Mouse (Mus musculus): ENCODE measurements around the gene Palm3. TPM values are rescaled to one million over a fixed set of nuclear protein-coding genes. Genes with fewer than 3 reads are reported as not detected.

Palm3 gene
- polyA plus RNA-seq, 1 experiment from 2014 or later = 1.2 TPM

DNA sequence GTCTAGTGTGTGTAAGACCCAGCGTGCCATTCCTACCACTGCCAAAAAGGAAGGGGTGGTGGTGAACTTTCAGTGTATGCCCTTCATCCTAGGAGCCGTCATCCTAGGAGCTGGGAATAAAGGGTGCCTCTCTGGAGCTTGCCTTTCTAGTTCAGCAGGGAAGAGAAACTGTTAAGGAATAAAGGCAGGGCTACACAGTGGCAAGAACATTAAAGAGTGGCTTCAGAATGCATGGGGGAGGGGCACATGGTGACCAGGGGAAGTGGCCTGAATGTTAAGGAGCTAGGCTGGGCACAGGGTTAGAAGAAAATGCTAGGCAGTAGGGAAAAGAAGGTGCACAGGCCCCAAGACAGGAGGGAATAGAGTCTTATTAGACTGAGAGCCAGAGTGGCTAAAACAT, 48.5 kb downstream of the Palm3 start:
- ATAC-seq (replicated peaks; ENCODE audit: low FRiP score) (no peak), DNase-seq (ENCODE audit: low spot score) (no peak)
- no peak overlapping the region for H3K4me3 ChIP-seq (ENCODE audit: low read depth, low read length)
- no peak overlapping the region for H3K27ac ChIP-seq (ENCODE audit: low read depth, low read length)
- no peaks in the 10 kb centered on the region for H3K36me3 ChIP-seq (ENCODE audit: control insufficient read depth, insufficient read depth, low read length)
- 72% methylated on average over 2 of the region's 2 CpGs for WGBS
- H3K4me1 ChIP-seq (replicated peaks; ENCODE audit: control insufficient read depth, insufficient read depth, low read length) = peaks cover 22% of the 10 kb centered on the region
- no peak overlapping the region for H3K9ac ChIP-seq (ENCODE audit: low read depth, low read length)
- no peaks in the 10 kb centered on the region for H3K9me3 ChIP-seq (ENCODE audit: control insufficient read depth, low read length)
- H3K4me2 ChIP-seq = no peak overlapping the region
- H3K27me3 ChIP-seq (replicated peaks; ENCODE audit: control insufficient read depth, insufficient read depth, low read length) = no peaks in the 10 kb centered on the region

- Histone ChIP-seq H3K4me3 (ENCODE audit: low read depth, low read length) (no peak overlapping the region), H3K27ac (ENCODE audit: low read depth, low read length) (no peak overlapping the region), H3K27me3 (replicated peaks; ENCODE audit: control insufficient read depth, insufficient read depth, low read length) (no peaks in the 10 kb centered on the region), H3K9ac (ENCODE audit: low read depth, low read length) (no peak overlapping the region), H3K4me2 (no peak overlapping the region), H3K9me3 (ENCODE audit: control insufficient read depth, low read length) (no peaks in the 10 kb centered on the region), H3K36me3 (ENCODE audit: control insufficient read depth, insufficient read depth, low read length) (no peaks in the 10 kb centered on the region), H3K4me1 (replicated peaks; ENCODE audit: control insufficient read depth, insufficient read depth, low read length) (peaks cover 20% of the 10 kb centered on the region)
- DNase-seq (ENCODE audit: low spot score) (no peak), ATAC-seq (replicated peaks; ENCODE audit: low FRiP score) (no peak)
- 68% methylated on average over 5 of the region's 5 CpGs for WGBS
Measured at GRCm38 (mm10) chr8:84070241-84070640, 49.0 kb downstream of the Palm3 start.

DNA sequence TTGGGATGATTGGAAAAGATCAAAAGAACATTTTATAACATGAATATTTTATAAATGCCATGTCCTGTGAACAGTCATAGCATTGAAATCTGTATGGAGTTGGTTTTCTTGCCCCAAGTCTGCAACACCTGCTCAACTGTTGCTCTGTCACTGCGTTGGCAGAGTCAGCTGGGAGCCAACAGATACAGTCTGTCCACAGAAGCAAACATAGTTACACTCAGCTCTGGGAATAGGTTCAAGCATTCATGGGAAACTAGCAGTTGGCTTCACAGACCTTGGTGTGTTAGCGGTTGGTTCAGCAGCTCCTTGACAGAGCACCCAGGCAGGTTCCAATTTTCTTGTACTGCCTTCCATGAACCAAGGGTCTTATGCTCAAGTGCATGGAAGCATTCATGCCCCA, 49.4 kb downstream of the Palm3 start:
- DNase-seq (ENCODE audit: low spot score) = no peak
- Histone ChIP-seq H3K9me3 (ENCODE audit: control insufficient read depth, low read length) (no peaks in the 10 kb centered on the region), H3K4me3 (ENCODE audit: low read depth, low read length) (no peak overlapping the region), H3K9ac (ENCODE audit: low read depth, low read length) (no peak overlapping the region), H3K36me3 (ENCODE audit: control insufficient read depth, insufficient read depth, low read length) (no peaks in the 10 kb centered on the region), H3K4me1 (replicated peaks; ENCODE audit: control insufficient read depth, insufficient read depth, low read length) (peaks cover 20% of the 10 kb centered on the region), H3K27me3 (replicated peaks; ENCODE audit: control insufficient read depth, insufficient read depth, low read length) (no peaks in the 10 kb centered on the region), H3K27ac (ENCODE audit: low read depth, low read length) (no peak overlapping the region), H3K4me2 (no peak overlapping the region)
- ATAC-seq (replicated peaks; ENCODE audit: low FRiP score) = no peak
- WGBS = 85% methylated on average over 2 of the region's 2 CpGs

GRCm38 (mm10) chr8:84071921-84072320, 50.6 kb downstream of the Palm3 start:
- Histone ChIP-seq H3K36me3 (ENCODE audit: control insufficient read depth, insufficient read depth, low read length) (no peaks in the 10 kb centered on the region), H3K9me3 (ENCODE audit: control insufficient read depth, low read length) (no peaks in the 10 kb centered on the region), H3K4me2 (no peak overlapping the region), H3K27me3 (replicated peaks; ENCODE audit: control insufficient read depth, insufficient read depth, low read length) (no peaks in the 10 kb centered on the region), H3K9ac (ENCODE audit: low read depth, low read length) (no peak overlapping the region), H3K27ac (ENCODE audit: low read depth, low read length) (no peak overlapping the region), H3K4me3 (ENCODE audit: low read depth, low read length) (no peak overlapping the region), H3K4me1 (replicated peaks; ENCODE audit: control insufficient read depth, insufficient read depth, low read length) (peaks cover 20% of the 10 kb centered on the region)
- WGBS = 61% methylated on average over 3 of the region's 3 CpGs
- ATAC-seq (replicated peaks; ENCODE audit: low FRiP score) = no peak
- no peak for DNase-seq (ENCODE audit: low spot score)

DNA sequence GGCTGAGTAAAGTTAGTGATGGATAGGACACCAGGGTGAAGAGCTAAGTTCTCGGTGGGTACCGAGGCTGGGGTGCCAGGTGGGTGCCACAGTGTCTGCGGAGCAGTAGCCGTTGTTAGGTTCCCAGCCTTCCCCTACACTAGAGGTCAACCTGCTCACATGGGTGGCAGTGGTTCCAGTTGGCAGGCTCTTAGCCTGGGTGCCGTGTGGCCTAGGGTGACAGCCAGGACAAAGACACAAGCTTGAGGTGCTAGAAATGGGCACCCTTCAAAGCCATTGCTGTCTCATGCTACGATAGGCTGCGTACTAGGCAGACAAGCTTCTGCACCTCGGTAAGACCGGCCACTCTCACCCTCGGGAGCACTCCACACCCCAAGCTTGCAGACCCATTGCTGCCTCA, 51.0 kb downstream of the Palm3 start:
- no peak overlapping the region for H3K27ac ChIP-seq (ENCODE audit: low read depth, low read length)
- H3K9ac ChIP-seq (ENCODE audit: low read depth, low read length) = no peak overlapping the region
- no peaks in the 10 kb centered on the region for H3K9me3 ChIP-seq (ENCODE audit: control insufficient read depth, low read length)
- peaks cover 20% of the 10 kb centered on the region for H3K4me1 ChIP-seq (replicated peaks; ENCODE audit: control insufficient read depth, insufficient read depth, low read length)
- H3K27me3 ChIP-seq (replicated peaks; ENCODE audit: control insufficient read depth, insufficient read depth, low read length) = no peaks in the 10 kb centered on the region
- H3K4me3 ChIP-seq (ENCODE audit: low read depth, low read length) = no peak overlapping the region
- no peaks in the 10 kb centered on the region for H3K36me3 ChIP-seq (ENCODE audit: control insufficient read depth, insufficient read depth, low read length)
- 89% methylated on average over 10 of the region's 10 CpGs for WGBS
- no peak for ATAC-seq (replicated peaks; ENCODE audit: low FRiP score)
- DNase-seq (ENCODE audit: low spot score) = no peak
- H3K4me2 ChIP-seq = no peak overlapping the region

- ATAC-seq (replicated peaks; ENCODE audit: low FRiP score) (no peak), DNase-seq (ENCODE audit: low spot score) (no peak)
- no peak overlapping the region for H3K27ac ChIP-seq (ENCODE audit: low read depth, low read length)
- 69% methylated on average over 10 of the region's 10 CpGs for WGBS
- no peak overlapping the region for H3K9ac ChIP-seq (ENCODE audit: low read depth, low read length)
- H3K27me3 ChIP-seq (replicated peaks; ENCODE audit: control insufficient read depth, insufficient read depth, low read length) = no peaks in the 10 kb centered on the region
- no peak overlapping the region for H3K4me3 ChIP-seq (ENCODE audit: low read depth, low read length)
- peaks cover 12% of the 10 kb centered on the region for H3K4me1 ChIP-seq (replicated peaks; ENCODE audit: control insufficient read depth, insufficient read depth, low read length)
- no peaks in the 10 kb centered on the region for H3K9me3 ChIP-seq (ENCODE audit: control insufficient read depth, low read length)
- no peak overlapping the region for H3K4me2 ChIP-seq
- no peaks in the 10 kb centered on the region for H3K36me3 ChIP-seq (ENCODE audit: control insufficient read depth, insufficient read depth, low read length)
Measured at GRCm38 (mm10) chr8:84073230-84073976, 52.1 kb downstream of the Palm3 start.

GRCm38 (mm10) chr8:84076412-84076811, 55.1 kb downstream of the Palm3 start:
- no peaks in the 10 kb centered on the region for H3K9me3 ChIP-seq (ENCODE audit: control insufficient read depth, low read length)
- H3K27me3 ChIP-seq (replicated peaks; ENCODE audit: control insufficient read depth, insufficient read depth, low read length) = no peaks in the 10 kb centered on the region
- no peak overlapping the region for H3K9ac ChIP-seq (ENCODE audit: low read depth, low read length)
- WGBS = 71% methylated on average over 1 of the region's 1 CpGs
- ATAC-seq (replicated peaks; ENCODE audit: low FRiP score) (no peak), DNase-seq (ENCODE audit: low spot score) (no peak)
- H3K4me2 ChIP-seq = no peak overlapping the region
- no peaks in the 10 kb centered on the region; the same call in 1 of the 2 replicates for H3K4me1 ChIP-seq (replicated peaks; ENCODE audit: control insufficient read depth, insufficient read depth, low read length)
- no peak overlapping the region for H3K4me3 ChIP-seq (ENCODE audit: low read depth, low read length)
- 0 out of 2 replicates have a peak, but pooled peaks cover 4% of the 10 kb centered on the region for H3K36me3 ChIP-seq (ENCODE audit: control insufficient read depth, insufficient read depth, low read length)
- H3K27ac ChIP-seq (ENCODE audit: low read depth, low read length) = no peak overlapping the region

GRCm38 (mm10) chr8:84076849-84077248, 55.6 kb downstream of the Palm3 start:
- no peak overlapping the region for H3K27ac ChIP-seq (ENCODE audit: low read depth, low read length)
- no peaks in the 10 kb centered on the region for H3K27me3 ChIP-seq (replicated peaks; ENCODE audit: control insufficient read depth, insufficient read depth, low read length)
- no peak overlapping the region for H3K4me2 ChIP-seq
- no peaks in the 10 kb centered on the region for H3K9me3 ChIP-seq (ENCODE audit: control insufficient read depth, low read length)
- H3K36me3 ChIP-seq (ENCODE audit: control insufficient read depth, insufficient read depth, low read length) = 0 out of 2 replicates have a peak, but pooled peaks cover 4% of the 10 kb centered on the region
- ATAC-seq (replicated peaks; ENCODE audit: low FRiP score) = no peak
- WGBS = 78% methylated on average over 3 of the region's 3 CpGs
- no peaks in the 10 kb centered on the region; the same call in 1 of the 2 replicates for H3K4me1 ChIP-seq (replicated peaks; ENCODE audit: control insufficient read depth, insufficient read depth, low read length)
- DNase-seq (ENCODE audit: low spot score) = no peak
- no peak overlapping the region for H3K4me3 ChIP-seq (ENCODE audit: low read depth, low read length)
- no peak overlapping the region for H3K9ac ChIP-seq (ENCODE audit: low read depth, low read length)

- H3K4me3 ChIP-seq (ENCODE audit: low read depth, low read length) = no peak overlapping the region
- no peak overlapping the region for H3K4me2 ChIP-seq
- H3K27me3 ChIP-seq (replicated peaks; ENCODE audit: control insufficient read depth, insufficient read depth, low read length) = no peaks in the 10 kb centered on the region
- ATAC-seq (replicated peaks; ENCODE audit: low FRiP score) (no peak), DNase-seq (ENCODE audit: low spot score) (no peak)
- 85% methylated on average over 5 of the region's 5 CpGs for WGBS
- H3K9me3 ChIP-seq (ENCODE audit: control insufficient read depth, low read length) = no peaks in the 10 kb centered on the region
- no peaks in the 10 kb centered on the region for H3K4me1 ChIP-seq (replicated peaks; ENCODE audit: control insufficient read depth, insufficient read depth, low read length)
- H3K27ac ChIP-seq (ENCODE audit: low read depth, low read length) = no peak overlapping the region
- H3K36me3 ChIP-seq (ENCODE audit: control insufficient read depth, insufficient read depth, low read length) = peaks cover 13% of the 10 kb centered on the region; the same call in 1 of the 2 replicates
- H3K9ac ChIP-seq (ENCODE audit: low read depth, low read length) = no peak overlapping the region
Measured at GRCm38 (mm10) chr8:84079206-84079605, 57.9 kb downstream of the Palm3 start.

Data from liver, embryonic 11.5 days (tissue).